Mouse (Mus musculus): ENCODE data around the gene Flg2.

The Flg2 gene
- long read RNA-seq, experiment 1 = 0 reads
- long read RNA-seq, experiment 2 = 0 reads

DNA sequence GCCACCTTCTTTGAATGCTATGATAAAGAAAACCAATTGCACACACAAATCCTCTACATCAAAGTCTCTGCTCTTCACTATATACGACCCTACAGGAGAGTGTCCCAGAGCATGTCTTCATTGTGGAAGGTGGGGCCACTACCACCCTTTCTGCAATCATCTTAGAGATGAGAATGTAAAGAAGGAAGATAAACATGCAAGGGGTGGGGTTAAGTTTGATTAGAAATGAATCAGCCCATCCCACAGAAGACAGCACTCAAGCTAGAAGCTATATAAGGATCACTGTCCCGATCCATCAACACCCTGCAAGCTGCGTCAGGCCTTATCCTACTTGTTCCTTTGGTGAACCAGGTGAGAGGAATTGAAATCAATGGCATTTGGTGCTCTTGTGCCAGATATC, at the start of gene Flg2:
Gene Flg2, plus strand, starts transcription at position 301 of the 400 bp plus-strand sequence.
- intact Hi-C loops (cut with DNase I) = no loop called here

GRCm38 (mm10) chr3:93162502-93162901, 34.6 kb upstream of the Flg2 start:
- intact Hi-C loops (cut with DNase I) = no loop called here

DNA sequence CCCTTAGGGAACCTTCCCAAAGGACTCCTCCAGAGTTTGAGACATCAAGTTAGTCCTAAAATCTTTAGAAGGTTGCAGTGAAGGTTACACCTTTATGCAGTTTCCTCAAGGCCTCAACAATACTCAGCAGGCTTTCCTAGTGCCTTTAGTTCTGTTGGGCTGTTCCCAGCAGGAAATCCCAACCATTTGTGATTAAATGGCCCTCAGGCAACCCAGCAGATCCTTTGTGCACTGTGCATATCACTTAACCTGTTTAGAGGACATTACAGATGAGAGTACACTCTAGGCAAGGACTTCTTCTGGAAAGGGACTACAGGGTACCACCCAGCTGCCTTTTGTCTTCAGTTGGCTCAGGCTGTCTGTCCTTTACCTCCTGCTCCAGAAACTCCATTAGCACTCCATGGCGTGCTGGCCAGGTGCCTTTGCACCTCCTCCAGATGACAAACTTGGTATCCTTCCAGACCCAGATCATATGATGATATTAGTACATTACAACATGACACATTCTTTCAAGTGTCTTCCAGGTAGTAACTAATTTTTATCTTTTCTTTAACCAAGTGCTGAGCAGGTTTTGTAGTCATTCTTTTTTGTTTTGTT, 34.0 kb upstream of the Flg2 start:
- intact Hi-C loops (cut with DNase I) = no loop called here

- intact Hi-C loops (cut with DNase I) = no loop called here
These were observed 16.2 kb upstream of the Flg2 start for GRCm38 (mm10) chr3:93180856-93181255.

DNA sequence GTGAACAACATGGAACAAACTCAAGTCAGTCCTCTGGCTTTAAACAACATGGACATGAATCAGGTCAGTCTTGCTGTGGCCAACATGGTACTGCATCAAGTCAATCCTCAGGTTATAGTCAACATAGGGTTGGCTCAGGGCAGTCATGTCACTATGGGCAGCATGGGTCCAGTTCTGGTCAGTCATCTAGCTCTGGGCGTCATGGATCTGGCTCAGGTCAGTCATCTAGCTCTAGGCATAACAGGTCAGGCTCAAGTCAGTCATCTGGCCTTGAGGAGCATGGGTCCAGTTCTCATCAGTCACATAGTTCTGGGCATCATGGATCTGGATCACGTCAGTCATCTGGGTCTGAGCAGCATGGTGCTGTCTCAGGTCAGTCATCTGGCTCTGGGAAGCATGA, 4.9 kb downstream of the Flg2 start:
- intact Hi-C loops (cut with DNase I) = no loop called here

GRCm38 (mm10) chr3:93202499-93202898, 5.4 kb downstream of the Flg2 start:
- intact Hi-C loops (cut with DNase I) = no loop called here

Measured in adrenal gland (tissue).